Mouse (Mus musculus) CH12.LX (cell line): Measurements from ENCODE around the gene Ccdc169. TPM values are rescaled to one million over a fixed set of nuclear protein-coding genes. Genes with fewer than 3 reads are reported as not detected.

Experiments
- DNase-seq: peaks from one replicate; pipeline ENCODE4 v3.0.0-alpha.2; 2013; ENCODE audit errors: extremely low read depth
- H3K27ac ChIP-seq: 2 replicates; pipeline ENCODE4 v1.5.1; 2012; ENCODE audit warnings: low read depth, mild to moderate bottlenecking, control low read depth, moderate library complexity; ENCODE audit not compliant: insufficient read depth
- H3K27me3 ChIP-seq: replicated peaks from 2 replicates; pipeline ENCODE3; 2012; ENCODE audit warnings: inconsistent platforms
- H3K36me3 ChIP-seq, 2 experiments: replicated peaks in 1 of 2; 2 replicates each; pipeline versions ENCODE3 to v1.6.1; 2012; ENCODE audit warnings: inconsistent platforms in 1 of 2, low read length in 1 of 2, mild to moderate bottlenecking in 1 of 2, mixed read lengths in 1 of 2, moderate library complexity in 1 of 2; ENCODE audit not compliant: control insufficient read depth in 1 of 2, insufficient read depth in 1 of 2
- H3K4me1 ChIP-seq, 2 experiments: 2 replicates each; pipeline ENCODE4 v1.6.1; 2012; ENCODE audit warnings: inconsistent platforms in 1 of 2, moderate library complexity in 1 of 2; ENCODE audit not compliant: insufficient read depth in 2 of 2, control insufficient read depth in 1 of 2
- H3K4me2 ChIP-seq: 2 replicates; pipeline ENCODE4 v1.6.1; 2012; ENCODE audit warnings: low read depth, mild to moderate bottlenecking, control low read depth; ENCODE audit not compliant: poor library complexity, insufficient read depth, severe bottlenecking
- H3K4me3 ChIP-seq, 3 experiments: fragments of 150-350 bp in 1 of 3; sonication (generic) in 1 of 3; replicated peaks in 1 of 3; 2 replicates each; pipeline versions ENCODE3 to v1.5.1; 2011 to 2012; ENCODE audit warnings: low read depth in 2 of 3, low read length in 2 of 3, mild to moderate bottlenecking in 2 of 3, moderate library complexity in 2 of 3, control low read depth in 1 of 3, improper control_type of control experiment in 1 of 3, inconsistent platforms in 1 of 3, mixed read lengths in 1 of 3; ENCODE audit not compliant: poor library complexity in 1 of 3
- H3K79me2 ChIP-seq: replicated peaks from 2 replicates; pipeline ENCODE4 v1.6.1; 2012; ENCODE audit warnings: mild to moderate bottlenecking, moderate library complexity; ENCODE audit not compliant: control insufficient read depth, poor library complexity, insufficient read depth, severe bottlenecking; ENCODE audit errors: extremely low read depth
- H3K9ac ChIP-seq: 2 replicates; pipeline ENCODE4 v1.6.1; 2012; ENCODE audit warnings: low read depth, mild to moderate bottlenecking, control low read depth, moderate library complexity; ENCODE audit not compliant: insufficient read depth
- H3K9me3 ChIP-seq: replicated peaks from 2 replicates; pipeline ENCODE3; 2012; ENCODE audit warnings: low read length, inconsistent platforms, mixed read lengths
- CHD2 ChIP-seq: IDR thresholded peaks from 2 replicates; pipeline ENCODE4 v1.6.1; 2011; ENCODE audit warnings: low read length, improper control_type of control experiment
- CTCF ChIP-seq, 2 experiments: IDR thresholded peaks in 1 of 2; conservative IDR thresholded peaks in 1 of 2; 2 replicates each; pipeline ENCODE4 v1.5.1; 2011 to 2012; ENCODE audit warnings: low read depth in 2 of 2, low read length in 2 of 2, improper control_type of control experiment in 1 of 2, inconsistent platforms in 1 of 2, mild to moderate bottlenecking in 1 of 2, moderate library complexity in 1 of 2
- E2F4 ChIP-seq: IDR thresholded peaks from 2 replicates; pipeline ENCODE4 v1.6.1; 2011; ENCODE audit warnings: low read depth, low read length, improper control_type of control experiment; ENCODE audit not compliant: insufficient replicate concordance
- ELF1 ChIP-seq: IDR thresholded peaks from 2 replicates; pipeline ENCODE4 v1.6.1; 2014; ENCODE audit warnings: low read depth, mild to moderate bottlenecking, inconsistent platforms, low read length, improper control_type of control experiment
- JUN ChIP-seq: IDR thresholded peaks from 2 replicates; pipeline ENCODE4 v1.6.1; 2011; ENCODE audit warnings: low read depth, mild to moderate bottlenecking, low read length, improper control_type of control experiment, moderate library complexity; ENCODE audit not compliant: insufficient read depth
- JUND ChIP-seq: conservative IDR thresholded peaks from 2 replicates; pipeline ENCODE4 v1.6.1; 2011; ENCODE audit warnings: low read depth, low read length, improper control_type of control experiment
- KAT2A ChIP-seq: IDR thresholded peaks from 2 replicates; pipeline ENCODE4 v1.6.1; 2012; ENCODE audit warnings: low read length, improper control_type of control experiment, inconsistent platforms; ENCODE audit not compliant: insufficient replicate concordance
- MAFK ChIP-seq: IDR thresholded peaks from 2 replicates; pipeline ENCODE4 v1.6.1; 2011; ENCODE audit warnings: low read length, improper control_type of control experiment; ENCODE audit not compliant: insufficient replicate concordance
- MAX ChIP-seq: IDR thresholded peaks from 2 replicates; pipeline ENCODE4 v1.6.1; 2011; ENCODE audit warnings: low read length, improper control_type of control experiment
- MAZ ChIP-seq: IDR thresholded peaks from 2 replicates; pipeline ENCODE4 v1.6.1; 2012; ENCODE audit warnings: low read depth, mild to moderate bottlenecking, inconsistent platforms, low read length, improper control_type of control experiment, moderate library complexity
- MYC ChIP-seq: IDR thresholded peaks from 2 replicates; pipeline ENCODE4 v1.6.1; 2011; ENCODE audit warnings: low read depth, mild to moderate bottlenecking, improper control_type of control experiment, low read length
- NELFE ChIP-seq: IDR thresholded peaks from 2 replicates; pipeline ENCODE4 v1.6.1; 2011; ENCODE audit warnings: low read depth, low read length, improper control_type of control experiment
- NRF1 ChIP-seq: IDR thresholded peaks from 2 replicates; pipeline ENCODE4 v1.6.1; 2014; ENCODE audit warnings: low read depth, mild to moderate bottlenecking, inconsistent platforms, low read length, improper control_type of control experiment, moderate library complexity
- PAX5 ChIP-seq: IDR thresholded peaks from 2 replicates; pipeline ENCODE4 v1.6.1; 2012; ENCODE audit warnings: low read length, inconsistent platforms, mixed read lengths
- POLR2A ChIP-seq: IDR thresholded peaks from 2 replicates; pipeline ENCODE4 v1.6.1; 2011; ENCODE audit warnings: low read depth, mild to moderate bottlenecking, improper control_type of control experiment, low read length
- POLR2AphosphoS2 ChIP-seq: IDR thresholded peaks from 2 replicates; pipeline ENCODE4 v1.6.1; 2011; ENCODE audit warnings: low read depth, low read length, improper control_type of control experiment
- TBP ChIP-seq: conservative IDR thresholded peaks from 2 replicates; pipeline ENCODE4 v1.6.1; 2011; ENCODE audit warnings: low read depth, low read length, improper control_type of control experiment
- TCF12 ChIP-seq: IDR thresholded peaks from 2 replicates; pipeline ENCODE4 v1.6.1; 2014; ENCODE audit warnings: low read depth, mild to moderate bottlenecking, inconsistent platforms, low read length, improper control_type of control experiment
- UBTF ChIP-seq: IDR thresholded peaks from 2 replicates; pipeline ENCODE4 v1.6.1; 2012; ENCODE audit warnings: low read depth, mild to moderate bottlenecking, inconsistent platforms, low read length, improper control_type of control experiment, moderate library complexity
- USF2 ChIP-seq: conservative IDR thresholded peaks from 2 replicates; pipeline ENCODE4 v1.6.1; 2011; ENCODE audit warnings: low read depth, low read length, improper control_type of control experiment
- ZC3H11A ChIP-seq: IDR thresholded peaks from 2 replicates; pipeline ENCODE4 v1.6.1; 2012; ENCODE audit warnings: low read depth, mild to moderate bottlenecking, inconsistent platforms, low read length, improper control_type of control experiment
- ZKSCAN1 ChIP-seq: IDR thresholded peaks from 2 replicates; pipeline ENCODE4 v1.6.1; 2012; ENCODE audit warnings: low read depth, inconsistent platforms, low read length, improper control_type of control experiment, borderline replicate concordance
- ZMIZ1 ChIP-seq: IDR thresholded peaks from 2 replicates; pipeline ENCODE4 v1.6.1; 2012; ENCODE audit warnings: low read depth, mild to moderate bottlenecking, inconsistent platforms, low read length, improper control_type of control experiment
- ZNF384 ChIP-seq: IDR thresholded peaks from 2 replicates; pipeline ENCODE4 v1.6.1; 2012; ENCODE audit warnings: low read depth, low read length, improper control_type of control experiment, inconsistent platforms
- dilution Hi-C: fragments of 300-500 bp; cut with MboI; formaldehyde crosslinking; loops from 2 replicates; pipeline ENCODE4 v1.14.3; 2020; ENCODE audit warnings: low sequenced_read_pairs; ENCODE audit not compliant: extremely low pct_unique_long_range_greater_than_20kb, extremely low pct_ligation_motif_present
- in situ Hi-C: fragments of 300-500 bp; cut with MboI; formaldehyde crosslinking; loops from 3 replicates; pipeline ENCODE4 v1.14.3; 2019; ENCODE audit warnings: low sequenced_read_pairs, low pct_ligation_motif_present, low pct_unique_long_range_greater_than_20kb, mixed read lengths
- polyA plus RNA-seq: library from polyadenylated mRNA; unstranded; fragments of >175 nt; gene quantifications from 2 replicates; pipeline ENCODE4 v1.2.1, GENCODE M21; 2012; ENCODE audit warnings: low read depth; ENCODE audit not compliant: insufficient read length
- total RNA-seq, 2 experiments: library from RNA; depleted of rRNA; stranded (reverse); fragments of 300-350 nt in 1 of 2; fragments of >200 nt in 1 of 2; gene quantifications; 2 replicates each; pipeline ENCODE4 v1.2.3; 2012 to 2014

The Ccdc169 gene
- total and polyA plus RNA-seq, 3 experiments: 0.08 to 0.10 TPM; not detected in 1

GRCm38 (mm10) chr3:55088359-55088758 lies 48.8 kb upstream of the Ccdc169 start:
- H3K79me2 ChIP-seq: no peaks in the 10 kb centered on the region
- dilution Hi-C loops: no loop called here

DNA sequence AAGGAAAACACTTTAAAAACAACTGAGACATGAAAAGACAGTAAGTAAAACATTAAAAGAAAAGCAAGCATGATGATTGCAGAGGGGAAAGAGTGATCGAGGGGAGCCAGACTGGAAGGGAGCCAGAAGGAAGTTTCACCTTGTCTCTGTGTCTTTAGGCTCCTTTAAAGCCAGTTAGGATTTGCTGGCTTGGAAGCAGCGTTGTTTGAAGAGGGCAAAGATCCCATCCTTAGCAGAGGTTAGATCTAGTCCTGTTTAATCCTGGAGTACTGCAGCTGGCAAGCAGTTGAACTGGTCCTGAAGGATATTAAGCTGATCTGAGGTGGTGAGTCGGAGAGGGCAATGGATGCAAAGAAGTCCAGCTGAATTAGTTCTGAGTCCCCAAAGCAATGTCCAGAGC lies 48.3 kb upstream of the Ccdc169 start:
- in situ Hi-C loops (no loop called here), dilution Hi-C loops (no loop called here)
- Histone ChIP-seq H3K27ac (no peak overlapping the region), H3K4me3 (no peak overlapping the region), H3K27me3 (no peaks in the 10 kb centered on the region), H3K9ac (no peak overlapping the region), H3K9me3 (no peaks in the 10 kb centered on the region), H3K36me3 (no peaks in the 10 kb centered on the region), H3K4me1 (no peaks in the 10 kb centered on the region), H3K79me2 (no peaks in the 10 kb centered on the region), H3K4me2 (no peak overlapping the region)
- no peak for DNase-seq
- TF ChIP-seq TBP: no peak
- no peak for TF ChIP-seq CTCF (conservative IDR thresholded peaks at IDR 0.05 in 1 of 2, IDR thresholded peaks at IDR 0.05 in 1 of 2; ENCODE audit: low read depth in 2 of 2, low read length in 2 of 2)
- TF ChIP-seq ELF1: no peak
- no peak for TF ChIP-seq E2F4
- no peak for TF ChIP-seq JUND
- no peak for TF ChIP-seq POLR2AphosphoS2
- TF ChIP-seq ZKSCAN1: no peak
- TF ChIP-seq MAX: no peak
- no peak for TF ChIP-seq ZMIZ1
- no peak for TF ChIP-seq TCF12
- no peak for TF ChIP-seq MYC
- no peak for TF ChIP-seq MAZ
- TF ChIP-seq ZC3H11A: no peak
- TF ChIP-seq USF2: no peak

More at GRCm38 (mm10) chr3:55088359-55088758, 48.8 kb upstream of the Ccdc169 start:
- no peak for DNase-seq
- Histone ChIP-seq H3K9me3 (no peaks in the 10 kb centered on the region), H3K36me3 (no peaks in the 10 kb centered on the region), H3K4me3 (no peak overlapping the region)
- in situ Hi-C loops: no loop called here
- TF ChIP-seq NRF1 (no peak), KAT2A (no peak), MAX (no peak), MAFK (no peak), CHD2 (no peak), PAX5 (no peak), POLR2A (no peak), UBTF (no peak), TBP (no peak), NELFE (no peak), POLR2AphosphoS2 (no peak), ZNF384 (no peak), JUN (no peak)
- TF ChIP-seq, all 38 proteins: peak for 0
- no peak overlapping the region for H3K27ac ChIP-seq
- no peaks in the 10 kb centered on the region for H3K4me1 ChIP-seq
- no peak overlapping the region for H3K9ac ChIP-seq
- no peaks in the 10 kb centered on the region for H3K27me3 ChIP-seq
- no peak overlapping the region for H3K4me2 ChIP-seq
